Mouse (Mus musculus) CH12.LX (cell line): ENCODE results near the gene Tldc1. TPM values are rescaled to one million over a fixed set of nuclear protein-coding genes. Genes with fewer than 3 reads are reported as not detected.
A peak's percentile ranks its signal among the peaks of the same experiment; 100 is the strongest.

Experiments
- DNase-seq: peaks from one replicate; pipeline ENCODE4 v3.0.0-alpha.2; 2013; ENCODE audit errors: extremely low read depth
- H3K27ac ChIP-seq: 2 replicates; pipeline ENCODE4 v1.5.1; 2012; ENCODE audit warnings: low read depth, mild to moderate bottlenecking, control low read depth, moderate library complexity; ENCODE audit not compliant: insufficient read depth
- H3K27me3 ChIP-seq: replicated peaks from 2 replicates; pipeline ENCODE3; 2012; ENCODE audit warnings: inconsistent platforms
- H3K36me3 ChIP-seq, 2 experiments: replicated peaks in 1 of 2; 2 replicates each; pipeline versions ENCODE3 to v1.6.1; 2012; ENCODE audit warnings: inconsistent platforms in 1 of 2, low read length in 1 of 2, mild to moderate bottlenecking in 1 of 2, mixed read lengths in 1 of 2, moderate library complexity in 1 of 2; ENCODE audit not compliant: control insufficient read depth in 1 of 2, insufficient read depth in 1 of 2
- H3K4me1 ChIP-seq, 2 experiments: 2 replicates each; pipeline ENCODE4 v1.6.1; 2012; ENCODE audit warnings: inconsistent platforms in 1 of 2, moderate library complexity in 1 of 2; ENCODE audit not compliant: insufficient read depth in 2 of 2, control insufficient read depth in 1 of 2
- H3K4me2 ChIP-seq: 2 replicates; pipeline ENCODE4 v1.6.1; 2012; ENCODE audit warnings: low read depth, mild to moderate bottlenecking, control low read depth; ENCODE audit not compliant: poor library complexity, insufficient read depth, severe bottlenecking
- H3K4me3 ChIP-seq, 3 experiments: fragments of 150-350 bp in 1 of 3; sonication (generic) in 1 of 3; replicated peaks in 1 of 3; 2 replicates each; pipeline versions ENCODE3 to v1.5.1; 2011 to 2012; ENCODE audit warnings: low read depth in 2 of 3, low read length in 2 of 3, mild to moderate bottlenecking in 2 of 3, moderate library complexity in 2 of 3, control low read depth in 1 of 3, improper control_type of control experiment in 1 of 3, inconsistent platforms in 1 of 3, mixed read lengths in 1 of 3; ENCODE audit not compliant: poor library complexity in 1 of 3
- H3K79me2 ChIP-seq: replicated peaks from 2 replicates; pipeline ENCODE4 v1.6.1; 2012; ENCODE audit warnings: mild to moderate bottlenecking, moderate library complexity; ENCODE audit not compliant: control insufficient read depth, poor library complexity, insufficient read depth, severe bottlenecking; ENCODE audit errors: extremely low read depth
- H3K9ac ChIP-seq: 2 replicates; pipeline ENCODE4 v1.6.1; 2012; ENCODE audit warnings: low read depth, mild to moderate bottlenecking, control low read depth, moderate library complexity; ENCODE audit not compliant: insufficient read depth
- H3K9me3 ChIP-seq: replicated peaks from 2 replicates; pipeline ENCODE3; 2012; ENCODE audit warnings: low read length, inconsistent platforms, mixed read lengths
- BHLHE40 ChIP-seq: IDR thresholded peaks from 2 replicates; pipeline ENCODE4 v1.6.1; 2011; ENCODE audit warnings: mild to moderate bottlenecking, low read depth, low read length, improper control_type of control experiment
- CHD1 ChIP-seq: IDR thresholded peaks from 2 replicates; pipeline ENCODE4 v1.6.1; 2012; ENCODE audit warnings: low read depth, low read length, improper control_type of control experiment, inconsistent platforms
- ETS1 ChIP-seq: conservative IDR thresholded peaks from 2 replicates; pipeline ENCODE4 v1.6.1; 2012; ENCODE audit warnings: low read depth, mild to moderate bottlenecking, inconsistent platforms, low read length, improper control_type of control experiment, moderate library complexity
- JUN ChIP-seq: IDR thresholded peaks from 2 replicates; pipeline ENCODE4 v1.6.1; 2011; ENCODE audit warnings: low read depth, mild to moderate bottlenecking, low read length, improper control_type of control experiment, moderate library complexity; ENCODE audit not compliant: insufficient read depth
- KAT2A ChIP-seq: IDR thresholded peaks from 2 replicates; pipeline ENCODE4 v1.6.1; 2012; ENCODE audit warnings: low read length, improper control_type of control experiment, inconsistent platforms; ENCODE audit not compliant: insufficient replicate concordance
- MAX ChIP-seq: IDR thresholded peaks from 2 replicates; pipeline ENCODE4 v1.6.1; 2011; ENCODE audit warnings: low read length, improper control_type of control experiment
- NRF1 ChIP-seq: IDR thresholded peaks from 2 replicates; pipeline ENCODE4 v1.6.1; 2014; ENCODE audit warnings: low read depth, mild to moderate bottlenecking, inconsistent platforms, low read length, improper control_type of control experiment, moderate library complexity
- SMC3 ChIP-seq: IDR thresholded peaks from 2 replicates; pipeline ENCODE4 v1.6.1; 2011; ENCODE audit warnings: low read depth, low read length, improper control_type of control experiment
- TBP ChIP-seq: conservative IDR thresholded peaks from 2 replicates; pipeline ENCODE4 v1.6.1; 2011; ENCODE audit warnings: low read depth, low read length, improper control_type of control experiment
- ZNF384 ChIP-seq: IDR thresholded peaks from 2 replicates; pipeline ENCODE4 v1.6.1; 2012; ENCODE audit warnings: low read depth, low read length, improper control_type of control experiment, inconsistent platforms
- dilution Hi-C: fragments of 300-500 bp; cut with MboI; formaldehyde crosslinking; loops from 2 replicates; pipeline ENCODE4 v1.14.3; 2020; ENCODE audit warnings: low sequenced_read_pairs; ENCODE audit not compliant: extremely low pct_unique_long_range_greater_than_20kb, extremely low pct_ligation_motif_present
- in situ Hi-C: fragments of 300-500 bp; cut with MboI; formaldehyde crosslinking; loops from 3 replicates; pipeline ENCODE4 v1.14.3; 2019; ENCODE audit warnings: low sequenced_read_pairs, low pct_ligation_motif_present, low pct_unique_long_range_greater_than_20kb, mixed read lengths
- polyA plus RNA-seq: library from polyadenylated mRNA; unstranded; fragments of >175 nt; gene quantifications from 2 replicates; pipeline ENCODE4 v1.2.1, GENCODE M21; 2012; ENCODE audit warnings: low read depth; ENCODE audit not compliant: insufficient read length
- total RNA-seq, 2 experiments: library from RNA; depleted of rRNA; stranded (reverse); fragments of 300-350 nt in 1 of 2; fragments of >200 nt in 1 of 2; gene quantifications; 2 replicates each; pipeline ENCODE4 v1.2.3; 2012 to 2014

Tldc1 gene
- total and polyA plus RNA-seq, 3 experiments = 3.8 to 10.4 (median 7.7) TPM

- dilution Hi-C loops (no loop called here), in situ Hi-C loops (no loop called here)
- Histone ChIP-seq H3K36me3 (no peaks in the 10 kb centered on the region), H3K4me2 (no peak overlapping the region), H3K4me3 (no peak overlapping the region), H3K79me2 (no peaks in the 10 kb centered on the region), H3K9me3 (no peaks in the 10 kb centered on the region), H3K9ac (no peak overlapping the region), H3K4me1 (no peaks in the 10 kb centered on the region), H3K27ac (no peak overlapping the region), H3K27me3 (peaks cover 76% of the 10 kb centered on the region)
- DNase-seq = no peak
- TF ChIP-seq JUN = no peak
- TF ChIP-seq MAX = no peak
- no peak for TF ChIP-seq ETS1
- no peak for TF ChIP-seq BHLHE40
- TF ChIP-seq, all 38 proteins: peak for 0
Observed at GRCm38 (mm10) chr8:119738129-119738907, 39.9 kb downstream of the Tldc1 start.

GRCm38 (mm10) chr8:119737093-119737900, 40.9 kb downstream of the Tldc1 start:
- no peak for DNase-seq
- Histone ChIP-seq H3K4me2 (no peak overlapping the region), H3K9me3 (no peaks in the 10 kb centered on the region), H3K27ac (no peak overlapping the region), H3K9ac (no peak overlapping the region), H3K4me1 (no peaks in the 10 kb centered on the region), H3K27me3 (peaks cover 78% of the 10 kb centered on the region), H3K79me2 (no peaks in the 10 kb centered on the region), H3K4me3 (no peak overlapping the region), H3K36me3 (no peaks in the 10 kb centered on the region)
- in situ Hi-C loops = no loop called here
- TF ChIP-seq ZNF384 = no peak
- no peak for TF ChIP-seq NRF1
- no peak for TF ChIP-seq SMC3
- TF ChIP-seq KAT2A = no peak
- no peak for TF ChIP-seq CHD1
- peak; percentile 82; the same call in 1 of the 2 replicates for TF ChIP-seq TBP
- dilution Hi-C loops = no loop called here
